ENCODE assay signal across 9 mouse cellular contexts in the genomic region with DNA sequence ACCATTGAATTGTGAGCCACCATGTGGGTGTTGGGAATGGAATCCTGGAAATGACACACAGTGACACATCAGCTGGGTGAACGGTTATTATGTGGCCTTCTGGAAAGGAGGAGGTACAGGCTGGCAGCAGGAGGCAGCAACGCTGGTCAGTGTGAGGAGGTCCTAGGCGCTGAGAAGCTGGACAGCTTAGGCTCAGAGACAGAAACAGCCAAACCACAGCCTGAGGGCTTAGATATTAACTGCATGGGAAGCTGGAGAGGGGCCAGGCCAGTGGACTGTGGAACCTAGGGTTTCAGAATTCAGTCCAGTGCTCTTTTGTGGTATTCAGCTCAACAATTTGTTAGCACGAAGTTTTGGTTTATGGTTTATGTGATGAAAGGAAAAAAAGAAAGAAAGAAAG. TPM values are rescaled to one million over a fixed set of nuclear protein-coding genes. Genes with fewer than 3 reads are reported as not detected.
DNase-seq lines count a peak whose midpoint lies in the region; ATAC-seq lines count a peak whose summit lies in the region.
"Had no signal": no experiment of that assay in that cellular context is flagged by ENCODE, and none has a peak within 500 bp of the region (broad histone marks: within the 10 kb centered on the region; RNA-seq: fewer than 3 reads in every experiment).

No protein-coding gene starts in this region.

- H3K27me3 ChIP-seq in midbrain, embryonic 13.5 days = no peaks in the 10 kb centered on the region
- H3K27me3 ChIP-seq in midbrain, embryonic 11.5 days (ENCODE audit: control insufficient read depth, insufficient read depth, low read length) = no peaks in the 10 kb centered on the region
- H3K27me3 ChIP-seq in embryonic facial prominence, embryonic 15.5 days = no peaks in the 10 kb centered on the region
- H3K27me3 ChIP-seq in kidney, embryonic 15.5 days = no peaks in the 10 kb centered on the region

- ATAC-seq in midbrain, embryonic 13.5 days = no peak
- no peak for ATAC-seq in midbrain, embryonic 11.5 days (ENCODE audit: low FRiP score)
- no peak for ATAC-seq in embryonic facial prominence, embryonic 15.5 days (ENCODE audit: insufficient number of reproducible peaks, low FRiP score, low TSS enrichment, low read depth)
- ATAC-seq in kidney, embryonic 15.5 days (replicated peaks; ENCODE audit: low FRiP score) = peak; percentile 62; the same call in 1 of the 2 replicates
- no peak for ATAC-seq in inflammation-experienced regulatory T-cells, adult 6 months

- H3K36me3 ChIP-seq in midbrain, embryonic 13.5 days = 0 out of 2 replicates have a peak, but pooled peaks cover 5% of the 10 kb centered on the region
- H3K36me3 ChIP-seq in midbrain, embryonic 11.5 days (ENCODE audit: control insufficient read depth, insufficient read depth, low read length) = no peaks in the 10 kb centered on the region
- H3K36me3 ChIP-seq in embryonic facial prominence, embryonic 15.5 days = peaks cover 6% of the 10 kb centered on the region; the same call in 1 of the 2 replicates
- H3K36me3 ChIP-seq in kidney, embryonic 15.5 days = peaks cover 10% of the 10 kb centered on the region

- no peak for DNase-seq in midbrain, embryonic 11.5 days (ENCODE audit: low spot score, missing footprints)
- peak; percentile 67 for DNase-seq in testis, postnatal 10 days (ENCODE audit: low spot score)
- DNase-seq in natural killer cell, adult 2 months (ENCODE audit: low spot score in 2 of 2) = no peak
- DNase-seq: gastrocnemius, postnatal 36 days had no signal

- no peak overlapping the region for H3K9ac ChIP-seq in midbrain, embryonic 13.5 days (replicated peaks)
- no peak overlapping the region for H3K9ac ChIP-seq in midbrain, embryonic 11.5 days (ENCODE audit: low read length)
- no peak overlapping the region for H3K9ac ChIP-seq in embryonic facial prominence, embryonic 15.5 days
- no peak overlapping the region for H3K9ac ChIP-seq in kidney, embryonic 15.5 days

- H3K4me2 ChIP-seq in midbrain, embryonic 13.5 days (replicated peaks) = no peak overlapping the region
- H3K4me2 ChIP-seq in midbrain, embryonic 11.5 days = no peak overlapping the region
- H3K4me2 ChIP-seq in embryonic facial prominence, embryonic 15.5 days (replicated peaks) = no peak overlapping the region
- H3K4me2 ChIP-seq in kidney, embryonic 15.5 days = 0 out of 2 replicates have a peak overlapping the region, but pooled peaks have one; percentile 30

- H3K9me3 ChIP-seq in midbrain, embryonic 13.5 days = no peaks in the 10 kb centered on the region
- no peaks in the 10 kb centered on the region for H3K9me3 ChIP-seq in midbrain, embryonic 11.5 days (ENCODE audit: control insufficient read depth, low read length)
- H3K9me3 ChIP-seq in embryonic facial prominence, embryonic 15.5 days (replicated peaks) = no peaks in the 10 kb centered on the region
- no peaks in the 10 kb centered on the region for H3K9me3 ChIP-seq in kidney, embryonic 15.5 days (replicated peaks)

- H3K27ac ChIP-seq in midbrain, embryonic 13.5 days = peak overlapping the region; percentile 14; the same call in 1 of the 2 replicates
- no peak overlapping the region for H3K27ac ChIP-seq in midbrain, embryonic 11.5 days (ENCODE audit: low read depth, low read length)
- H3K27ac ChIP-seq in embryonic facial prominence, embryonic 15.5 days (replicated peaks) = 0 out of 2 replicates have a peak overlapping the region, but pooled peaks have one; percentile 51
- H3K27ac ChIP-seq in kidney, embryonic 15.5 days = peak overlapping the region; percentile 93

- peaks cover 33% of the 10 kb centered on the region for H3K4me1 ChIP-seq in midbrain, embryonic 13.5 days (replicated peaks)
- H3K4me1 ChIP-seq in midbrain, embryonic 11.5 days (ENCODE audit: control insufficient read depth, insufficient read depth, low read length) = peaks cover 11% of the 10 kb centered on the region
- H3K4me1 ChIP-seq in embryonic facial prominence, embryonic 15.5 days = peaks cover 26% of the 10 kb centered on the region
- H3K4me1 ChIP-seq in kidney, embryonic 15.5 days = peaks cover 55% of the 10 kb centered on the region

- H3K4me3 ChIP-seq in midbrain, embryonic 13.5 days (replicated peaks) = no peak overlapping the region
- no peak overlapping the region for H3K4me3 ChIP-seq in midbrain, embryonic 11.5 days (ENCODE audit: low read depth, low read length)
- no peak overlapping the region for H3K4me3 ChIP-seq in embryonic facial prominence, embryonic 15.5 days (replicated peaks)
- H3K4me3 ChIP-seq in kidney, embryonic 15.5 days (replicated peaks) = no peak overlapping the region

- 53% methylated on average over 4 of the region's 4 CpGs for WGBS in midbrain, embryonic 13.5 days
- WGBS in midbrain, embryonic 11.5 days = 70% methylated on average over 4 of the region's 4 CpGs
- WGBS in embryonic facial prominence, embryonic 15.5 days = 47% methylated on average over 4 of the region's 4 CpGs
- 38% methylated on average over 4 of the region's 4 CpGs for WGBS in kidney, embryonic 15.5 days

RNA-seq across cellular contexts. Expression of a gene that starts 1.7 kb away (rescaled TPM):
- 69.7 and 70.1 TPM in 2 replicates for polyA plus RNA-seq in midbrain, embryonic 13.5 days (2015; fragmentation: Nextera tagmentation; extraction: Ambion mirVana)
- polyA plus RNA-seq in midbrain, embryonic 11.5 days (2014; fragmentation: Nextera tagmentation; extraction: Ambion mirVana) = 66.9 and 75.6 TPM in 2 replicates
- polyA plus RNA-seq in embryonic facial prominence, embryonic 15.5 days (2015; fragmentation: Nextera tagmentation; extraction: Ambion mirVana) = 64.2 and 65.3 TPM in 2 replicates
- 80.1 and 80.8 TPM in 2 replicates for polyA plus RNA-seq in kidney, embryonic 15.5 days (2015; fragmentation: Nextera tagmentation; extraction: Ambion mirVana)
- 10 to 100 TPM; 17.4 to 28.3 (median 22.6) TPM for polyA plus RNA-seq in inflammation-experienced regulatory T-cells, adult 6 months (2017; shearing (Covaris generic))

RNA-seq across cellular contexts. Expression of a gene that starts 8.8 kb away (rescaled TPM):
- polyA plus RNA-seq in midbrain, embryonic 13.5 days (2015; fragmentation: Nextera tagmentation; extraction: Ambion mirVana) = 96.4 and 102 TPM in 2 replicates
- polyA plus RNA-seq in midbrain, embryonic 11.5 days (2014; fragmentation: Nextera tagmentation; extraction: Ambion mirVana) = 18.0 and 18.9 TPM in 2 replicates
- 17.5 and 19.3 TPM in 2 replicates for polyA plus RNA-seq in embryonic facial prominence, embryonic 15.5 days (2015; fragmentation: Nextera tagmentation; extraction: Ambion mirVana)
- 24.7 and 30.7 TPM in 2 replicates for polyA plus RNA-seq in kidney, embryonic 15.5 days (2015; fragmentation: Nextera tagmentation; extraction: Ambion mirVana)
- not detected for polyA plus RNA-seq in inflammation-experienced regulatory T-cells, adult 6 months (2017; shearing (Covaris generic))

RNA-seq across cellular contexts. Expression of a gene that starts 33.0 kb away (rescaled TPM):
- 40.5 and 41.2 TPM in 2 replicates for polyA plus RNA-seq in midbrain, embryonic 13.5 days (2015; fragmentation: Nextera tagmentation; extraction: Ambion mirVana)
- 26.9 and 29.8 TPM in 2 replicates for polyA plus RNA-seq in midbrain, embryonic 11.5 days (2014; fragmentation: Nextera tagmentation; extraction: Ambion mirVana)
- polyA plus RNA-seq in embryonic facial prominence, embryonic 15.5 days (2015; fragmentation: Nextera tagmentation; extraction: Ambion mirVana) = 35.9 and 39.6 TPM in 2 replicates
- polyA plus RNA-seq in kidney, embryonic 15.5 days (2015; fragmentation: Nextera tagmentation; extraction: Ambion mirVana) = 28.8 and 35.3 TPM in 2 replicates
- 10 to 100 TPM in 2 of 3 experiments, 1 to 10 TPM in 1; 9.3 to 33.3 (median 11.7) TPM for polyA plus RNA-seq in inflammation-experienced regulatory T-cells, adult 6 months (2017; shearing (Covaris generic))

RNA-seq across cellular contexts. Expression of a gene that starts 52.6 kb away (rescaled TPM):
- polyA plus RNA-seq in midbrain, embryonic 13.5 days (2015; fragmentation: Nextera tagmentation; extraction: Ambion mirVana) = not detected in 2 replicates
- polyA plus RNA-seq in midbrain, embryonic 11.5 days (2014; fragmentation: Nextera tagmentation; extraction: Ambion mirVana) = not detected in 2 replicates
- polyA plus RNA-seq in embryonic facial prominence, embryonic 15.5 days (2015; fragmentation: Nextera tagmentation; extraction: Ambion mirVana) = not detected in 2 replicates
- not detected in 2 replicates for polyA plus RNA-seq in kidney, embryonic 15.5 days (2015; fragmentation: Nextera tagmentation; extraction: Ambion mirVana)
- polyA plus RNA-seq in inflammation-experienced regulatory T-cells, adult 6 months (2017; shearing (Covaris generic)) = not detected
- polyA plus RNA-seq: limb, embryonic 11.5 days had no signal

RNA-seq across cellular contexts. Expression of a gene that starts 55.6 kb away (rescaled TPM):
- polyA plus RNA-seq in midbrain, embryonic 13.5 days (2015; fragmentation: Nextera tagmentation; extraction: Ambion mirVana) = 220 and 221 TPM in 2 replicates
- 155 and 165 TPM in 2 replicates for polyA plus RNA-seq in midbrain, embryonic 11.5 days (2014; fragmentation: Nextera tagmentation; extraction: Ambion mirVana)
- 156 and 164 TPM in 2 replicates for polyA plus RNA-seq in embryonic facial prominence, embryonic 15.5 days (2015; fragmentation: Nextera tagmentation; extraction: Ambion mirVana)
- polyA plus RNA-seq in kidney, embryonic 15.5 days (2015; fragmentation: Nextera tagmentation; extraction: Ambion mirVana) = 216 and 224 TPM in 2 replicates
- polyA plus RNA-seq in inflammation-experienced regulatory T-cells, adult 6 months (2017; shearing (Covaris generic)) = 100 to 1,000 TPM in 1 of 3 experiments, 10 to 100 TPM in 2; 83.2 to 115 (median 93.9) TPM

Comparison
In these comparisons a context has a peak if more than half of its experiments do, and no peak if none do; other contexts are left out.
1. RNA of a gene that starts 8.8 kb away (polyA plus RNA-seq): 96.4 to 102 TPM in midbrain, embryonic 13.5 days, 24.7 to 30.7 TPM in kidney, embryonic 15.5 days, 18.0 to 18.9 TPM in midbrain, embryonic 11.5 days and 17.5 to 19.3 TPM in embryonic facial prominence, embryonic 15.5 days; not detected in inflammation-experienced regulatory T-cells, adult 6 months; every median in the first group is over 10 times any median in the second.